Mouse (Mus musculus) monocyte, adult 2 months (primary cell): ENCODE data around the gene Glmp.
"Not testable (repeated sequence)": the region's sequence is repeated elsewhere in the genome, so short reads cannot be mapped to it uniquely, and the experiment has no call there.

Experiments used
- DNase-seq, 2 experiments: peaks; one replicate each; pipeline ENCODE4 v3.0.0; 2022; ENCODE audit warnings: low spot score in 2 of 2, low read depth in 1 of 2

Glmp gene

DNA sequence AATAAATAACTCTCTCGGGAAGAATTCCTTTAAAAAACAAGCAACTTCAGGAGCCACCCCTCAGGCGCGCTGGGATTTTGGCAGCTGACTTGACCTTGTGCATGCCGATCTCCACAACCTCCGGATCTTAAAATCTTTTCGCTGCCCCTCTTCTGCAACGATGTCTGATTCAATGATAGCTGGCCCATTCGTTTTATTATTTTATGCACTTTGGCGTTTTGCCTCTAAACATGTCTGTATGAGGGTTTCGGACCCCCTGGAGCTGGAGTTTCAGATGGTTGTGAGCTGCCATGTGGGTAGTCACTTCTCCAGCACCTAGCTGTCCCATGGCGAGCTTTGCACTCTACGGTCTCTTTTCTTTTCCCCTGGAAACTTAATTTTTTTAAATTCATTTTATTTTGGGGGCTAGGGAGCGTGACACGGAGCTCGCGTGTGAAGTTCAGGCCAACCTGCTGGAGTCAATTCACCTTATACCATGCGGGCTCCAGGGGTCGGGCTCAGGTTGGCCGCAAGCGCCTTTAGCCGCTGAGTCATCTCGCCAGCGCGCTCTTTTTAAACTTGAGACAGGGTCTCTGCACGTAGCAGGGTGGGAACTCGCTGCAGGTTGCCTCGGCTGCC is 10.7 kb downstream of the Glmp start:
- DNase-seq, result no peak

DNA sequence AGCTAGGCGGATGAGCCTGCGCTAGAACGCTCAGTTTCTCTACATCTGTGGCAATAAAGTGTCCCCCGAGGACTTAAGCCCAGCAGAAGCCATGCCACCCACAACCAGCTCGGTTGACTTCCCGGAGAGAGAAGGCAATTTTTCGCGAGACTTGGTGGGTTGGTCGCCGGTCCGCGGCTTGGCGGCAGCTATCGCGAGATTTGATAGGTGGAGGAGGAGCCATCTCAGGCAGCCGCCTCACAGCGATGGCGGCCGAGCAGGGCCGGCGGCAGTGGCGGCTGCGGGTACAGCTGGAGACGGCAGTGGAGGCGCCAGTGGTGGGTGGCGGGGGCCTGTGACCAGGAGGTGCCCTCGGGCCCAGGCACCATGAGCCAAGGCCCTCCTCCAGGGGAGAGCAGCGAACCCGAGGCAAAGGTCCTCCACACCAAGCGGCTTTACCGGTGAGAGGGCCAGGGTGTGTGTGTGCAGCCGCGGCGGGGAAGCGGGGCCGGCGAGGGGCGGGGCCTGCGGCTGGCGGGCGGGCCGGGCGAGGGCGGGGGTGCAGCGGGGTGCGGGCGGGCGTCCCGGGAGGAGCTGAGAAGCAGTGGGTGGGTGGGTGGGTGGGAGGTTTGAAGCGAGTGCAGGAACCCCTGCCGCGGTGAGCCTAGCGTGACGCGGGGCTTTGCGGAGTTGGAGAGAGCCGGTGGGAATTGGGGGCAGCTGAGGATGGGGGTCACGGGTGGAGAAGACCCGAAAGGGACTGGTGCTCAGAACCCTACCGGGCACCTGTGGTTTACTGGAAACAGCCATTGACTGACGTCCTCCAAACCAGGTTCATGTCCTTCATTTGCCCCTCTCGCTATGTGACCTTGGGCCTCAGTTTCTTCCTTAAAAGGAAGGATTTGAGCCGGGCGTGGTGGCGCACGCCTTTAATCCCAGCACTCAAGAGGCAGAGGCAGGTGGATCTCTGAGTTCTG is 11.5 kb downstream of the Glmp start, which contains the start of the genes Tmem79 and Smg5:
Gene Tmem79 (minus strand): TSS at position 91 of the 956 bp plus-strand sequence.
Gene Smg5 (plus strand): TSS at position 203 of the 956 bp plus-strand sequence.
- peak; percentile 93 to 96 for DNase-seq

DNA sequence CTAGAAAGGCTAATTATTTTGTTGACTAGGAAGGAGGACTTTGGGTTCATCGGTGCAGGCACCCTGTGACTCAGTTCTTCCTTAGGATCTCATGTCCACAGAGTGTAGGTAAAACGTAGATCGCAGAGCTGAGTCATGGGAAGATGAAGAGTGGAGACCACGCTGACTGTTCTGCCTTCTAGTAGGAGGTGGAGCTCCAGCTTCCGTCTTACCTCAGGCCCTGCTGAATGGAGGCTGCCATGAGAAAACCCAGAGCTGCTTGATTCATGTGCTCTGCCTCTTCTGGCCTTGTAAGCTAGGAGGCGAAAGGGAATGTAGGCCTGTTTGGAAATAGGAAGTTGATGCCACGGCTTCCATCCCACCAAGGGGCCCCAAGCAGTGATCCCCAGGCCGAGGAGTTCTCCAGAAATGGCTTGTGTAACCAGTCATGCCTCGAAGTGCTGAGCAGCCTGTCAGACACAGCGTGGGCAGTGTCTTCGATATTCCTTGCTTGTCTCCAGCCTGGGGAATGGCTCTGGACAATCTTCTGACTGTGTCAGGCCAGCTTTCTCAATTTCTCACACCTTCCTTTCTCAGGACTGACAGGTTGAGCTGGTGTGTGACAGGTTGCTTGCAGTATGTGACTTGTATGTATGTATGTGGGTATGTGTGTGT is 12.7 kb downstream of the Glmp start:
- no peak for DNase-seq

DNA sequence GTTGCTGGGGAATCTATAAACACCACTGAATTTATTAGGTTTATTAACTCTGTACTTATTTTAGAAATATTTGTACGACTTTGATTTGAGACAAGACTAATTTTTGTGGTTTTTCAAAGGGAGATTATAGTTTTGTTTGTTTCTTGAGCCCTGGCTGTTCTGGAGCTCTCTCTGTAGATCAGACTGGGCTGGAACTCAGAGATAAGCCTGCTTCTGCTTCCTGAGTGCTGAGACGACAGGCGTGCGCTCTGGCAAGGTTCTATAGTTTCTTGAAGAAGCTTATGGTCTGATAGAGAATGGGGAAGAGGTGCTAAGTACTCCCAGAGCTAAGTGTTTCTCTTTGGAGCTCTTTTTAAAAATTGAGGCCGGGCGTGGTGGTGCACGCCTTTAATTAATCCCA is 13.5 kb downstream of the Glmp start:
- no peak for DNase-seq

DNA sequence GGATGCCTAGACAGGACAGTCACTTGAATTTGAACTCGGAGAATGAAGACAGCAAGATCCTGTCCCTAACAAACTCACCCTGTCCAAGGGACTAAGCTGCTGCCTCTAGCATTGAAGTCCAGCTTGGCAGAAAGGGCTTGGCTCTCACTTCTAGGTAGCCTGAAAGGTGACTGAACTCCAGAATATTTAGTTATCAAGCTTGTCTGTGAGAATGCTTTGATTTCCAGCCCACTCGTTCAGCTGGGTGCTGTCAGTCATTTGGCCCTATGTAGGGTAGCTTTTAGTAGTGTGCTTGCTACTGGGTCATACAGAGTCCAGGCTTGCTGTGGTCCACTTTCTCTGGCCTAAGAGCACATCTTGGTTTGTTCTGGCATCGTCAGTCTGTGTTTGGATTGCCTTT is 14.2 kb downstream of the Glmp start:
- DNase-seq, result no peak

DNA sequence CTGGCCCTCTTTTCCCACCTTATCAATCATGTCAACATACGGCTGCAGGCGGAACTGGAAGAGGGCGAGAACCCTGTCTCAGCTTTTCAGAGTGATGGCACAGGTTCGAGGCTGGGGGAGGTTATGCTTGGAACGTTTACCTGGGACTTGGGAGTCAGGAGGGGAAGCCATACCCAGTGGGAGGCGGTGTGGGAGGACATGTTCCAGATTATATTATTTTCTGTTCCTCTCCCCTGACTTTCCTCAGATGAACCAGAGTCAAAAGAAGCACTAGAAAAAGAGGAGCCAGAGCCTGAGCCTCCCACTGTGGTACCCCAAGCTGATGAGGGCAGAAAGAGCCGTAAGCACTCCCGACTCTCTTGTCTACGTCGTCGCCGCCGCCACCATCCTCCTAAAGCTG is 25.9 kb downstream of the Glmp start:
- no peak for DNase-seq

DNA sequence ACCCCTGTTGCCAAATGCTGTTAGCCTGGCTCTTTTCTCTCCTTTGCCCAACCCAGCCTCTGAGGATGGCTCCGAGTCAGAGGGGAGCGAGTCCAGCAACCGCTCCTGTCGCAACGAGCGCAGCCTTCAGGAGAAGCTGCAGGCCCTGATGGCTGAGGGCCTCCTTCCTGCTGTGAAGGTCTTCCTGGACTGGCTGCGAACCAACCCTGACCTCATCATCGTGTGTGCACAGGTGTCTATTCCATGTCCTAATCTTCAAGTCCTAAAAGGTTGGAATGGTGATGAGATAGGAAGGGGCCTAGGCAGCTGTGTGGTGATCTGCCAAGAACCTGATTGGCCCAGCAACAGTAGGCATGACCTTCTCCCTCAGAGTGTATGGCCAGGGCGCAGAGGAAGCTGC is 28.1 kb downstream of the Glmp start:
- no peak for DNase-seq

DNA sequence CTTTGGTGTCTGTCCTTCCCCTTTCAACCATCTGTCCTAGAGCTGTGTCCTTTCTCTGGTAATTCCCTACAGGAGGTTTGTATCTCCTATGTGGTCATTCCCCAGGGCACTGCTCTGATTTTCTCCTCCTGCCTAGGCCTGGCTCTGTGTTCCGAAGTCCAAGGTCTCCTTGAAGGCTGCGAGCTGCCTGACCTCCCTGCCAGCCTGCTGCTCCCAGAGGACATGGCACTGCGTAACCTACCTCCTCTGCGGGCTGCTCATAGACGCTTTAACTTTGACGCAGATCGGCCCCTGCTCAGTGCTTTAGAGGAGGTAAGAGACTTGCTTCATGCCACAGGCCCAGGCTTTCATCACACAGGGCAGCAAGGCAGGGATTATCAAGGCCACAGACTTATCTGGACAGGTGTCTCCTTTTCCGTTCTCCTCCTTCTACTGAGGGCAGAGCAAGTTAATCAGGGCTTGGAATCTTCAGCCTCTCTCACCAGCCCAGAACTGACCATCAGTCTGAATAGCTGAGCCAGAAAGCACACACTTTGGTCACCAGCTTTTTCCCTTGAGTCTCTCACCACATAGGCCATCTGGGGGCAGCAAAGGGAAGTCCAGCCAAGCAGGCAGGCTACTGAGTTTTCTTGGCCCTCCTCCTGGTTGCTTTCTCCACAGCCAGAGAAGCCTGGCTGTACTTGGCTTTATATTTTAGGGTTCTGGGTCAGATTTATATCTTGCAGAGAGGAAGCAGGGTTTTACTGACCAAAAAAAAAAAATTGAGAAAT is 29.8 kb downstream of the Glmp start:
- no peak for DNase-seq

DNA sequence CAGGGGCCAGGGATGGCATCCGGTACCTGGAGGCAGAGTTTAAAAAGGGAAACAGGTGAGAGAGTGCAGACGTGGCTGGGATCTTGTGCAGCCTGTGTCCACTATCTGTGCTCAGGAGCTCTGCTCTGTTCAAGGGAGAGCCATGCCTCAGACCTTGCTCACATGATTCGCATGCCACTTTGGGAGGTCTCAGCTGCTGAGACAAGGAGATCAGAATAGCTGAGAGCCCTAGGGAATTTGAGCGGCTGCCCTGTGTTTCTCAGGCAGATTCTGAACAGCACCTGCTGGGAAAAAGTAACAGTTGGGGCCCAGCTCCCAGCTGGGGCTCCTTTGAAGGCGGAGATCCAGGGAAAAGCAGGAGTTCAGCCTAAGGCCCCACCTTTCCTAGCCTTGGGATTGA is 34.8 kb downstream of the Glmp start:
- DNase-seq, result no peak

DNA sequence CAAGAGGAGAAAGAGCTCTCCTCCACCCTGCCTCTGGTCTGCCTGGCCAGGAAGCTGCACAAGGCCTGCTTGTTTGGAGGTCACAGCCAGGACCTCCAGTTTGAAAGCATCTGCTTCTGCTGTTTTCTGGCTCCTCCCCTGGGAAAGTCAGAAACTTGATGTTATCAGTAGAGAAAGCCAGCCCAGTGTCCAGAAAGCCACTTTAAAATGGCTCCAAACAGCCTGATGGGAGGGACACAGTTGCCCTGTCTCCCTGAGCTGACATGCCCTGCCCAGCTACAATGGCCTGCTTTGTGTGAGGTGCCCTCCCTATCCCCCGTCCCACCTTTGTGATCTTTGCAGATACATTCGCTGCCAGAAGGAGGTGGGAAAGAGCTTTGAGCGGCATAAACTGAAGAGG is 35.2 kb downstream of the Glmp start:
- DNase-seq, result no peak

DNA sequence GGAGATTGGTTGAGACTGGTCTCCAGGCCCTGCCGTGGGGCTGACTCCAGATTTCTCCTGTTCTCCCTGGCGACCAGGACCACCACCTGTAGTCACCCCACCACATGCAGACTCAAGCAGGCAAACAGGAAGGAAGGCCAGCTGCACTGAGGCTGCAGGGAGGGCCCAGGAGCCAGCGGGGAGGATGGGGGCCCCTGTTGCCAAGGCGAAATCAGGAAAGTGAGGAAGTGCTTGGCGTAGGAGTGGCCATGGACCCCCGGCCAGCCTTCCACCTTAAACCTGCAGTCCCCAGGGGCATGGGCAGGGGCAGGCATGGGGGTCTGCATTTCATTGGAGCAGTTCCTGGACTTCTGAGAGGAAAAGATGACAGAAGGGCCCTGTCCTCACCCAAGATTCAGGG is 36.3 kb downstream of the Glmp start:
- DNase-seq, result no peak

DNA sequence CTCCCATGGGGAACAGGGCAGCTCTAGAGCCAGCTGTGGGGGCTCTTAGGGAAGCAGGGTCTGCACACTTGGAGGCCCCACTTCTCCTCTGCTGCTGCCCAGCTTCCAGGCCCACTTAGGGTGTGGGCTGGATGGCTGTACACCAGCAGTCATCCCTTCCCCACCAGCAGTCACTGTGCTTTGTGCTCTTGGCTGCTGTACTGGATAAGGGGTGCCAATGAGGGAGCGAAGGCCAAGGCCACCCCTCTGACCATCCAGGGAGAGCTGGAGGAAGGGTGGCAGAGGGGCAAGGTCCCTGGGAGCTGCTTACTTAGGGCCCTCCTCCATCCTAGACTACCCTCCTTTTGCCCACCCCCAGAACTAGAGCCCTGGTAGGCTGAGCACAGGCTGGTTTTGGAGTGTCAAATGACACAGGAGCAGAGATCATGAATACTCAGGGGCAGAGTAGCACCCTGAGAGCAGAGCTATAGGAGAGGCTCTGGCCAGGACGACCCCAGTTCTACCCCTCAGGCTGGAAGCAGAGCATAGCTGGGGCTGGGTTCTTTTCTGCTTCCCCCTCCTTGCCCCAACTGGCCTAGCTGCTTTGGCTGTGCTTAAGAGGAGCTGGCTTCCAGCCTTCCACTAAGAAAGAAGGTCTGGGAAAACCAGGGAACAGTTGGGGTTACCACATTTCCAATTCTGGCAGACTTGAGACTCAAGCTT is 36.9 kb downstream of the Glmp start:
- DNase-seq, result no peak

DNA sequence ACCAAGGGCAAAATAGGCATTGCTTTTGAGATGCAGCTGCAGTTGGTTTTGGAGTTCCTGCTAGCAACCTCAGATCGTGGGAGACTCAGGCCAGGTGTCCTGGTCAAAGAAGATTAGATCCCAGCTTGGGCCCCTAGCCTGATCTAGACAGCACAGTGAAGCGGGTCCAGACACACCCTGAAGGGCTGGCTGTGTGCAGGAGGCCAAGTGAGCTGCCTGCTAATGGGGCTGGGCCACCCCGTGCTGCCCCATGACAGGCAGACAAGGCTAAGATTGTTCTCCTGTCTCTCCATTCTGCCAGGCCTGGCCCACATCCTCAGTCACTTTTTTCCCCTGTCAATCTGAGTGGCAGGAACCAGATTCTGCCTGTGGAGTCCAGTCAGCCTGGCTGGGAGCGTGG is 38.9 kb downstream of the Glmp start:
- no peak for DNase-seq

DNA sequence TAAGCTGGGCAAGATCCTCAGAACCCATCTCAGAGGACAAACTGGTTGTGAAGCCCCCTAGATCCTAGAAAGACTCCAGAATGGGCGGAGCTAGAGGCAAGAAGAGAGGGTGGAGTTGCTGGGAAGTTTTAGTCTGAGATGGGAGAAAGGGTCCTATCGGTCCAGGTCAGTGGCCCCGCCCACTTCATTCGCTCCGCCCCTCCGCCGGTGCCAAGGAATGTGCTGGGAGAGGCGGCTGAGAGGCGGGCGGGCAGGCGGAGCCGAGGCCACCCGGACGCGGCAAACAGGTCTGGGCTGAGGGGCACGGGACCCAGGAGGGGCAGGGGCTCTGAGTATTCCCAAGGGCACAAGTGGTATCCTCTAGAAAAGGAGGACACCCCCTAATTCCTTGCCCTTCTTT is 39.5 kb downstream of the Glmp start, which contains the start of gene Paqr6:
Gene Paqr6 (plus strand): TSS at position 248 of the 400 bp plus-strand sequence.
- DNase-seq, result no peak

DNA sequence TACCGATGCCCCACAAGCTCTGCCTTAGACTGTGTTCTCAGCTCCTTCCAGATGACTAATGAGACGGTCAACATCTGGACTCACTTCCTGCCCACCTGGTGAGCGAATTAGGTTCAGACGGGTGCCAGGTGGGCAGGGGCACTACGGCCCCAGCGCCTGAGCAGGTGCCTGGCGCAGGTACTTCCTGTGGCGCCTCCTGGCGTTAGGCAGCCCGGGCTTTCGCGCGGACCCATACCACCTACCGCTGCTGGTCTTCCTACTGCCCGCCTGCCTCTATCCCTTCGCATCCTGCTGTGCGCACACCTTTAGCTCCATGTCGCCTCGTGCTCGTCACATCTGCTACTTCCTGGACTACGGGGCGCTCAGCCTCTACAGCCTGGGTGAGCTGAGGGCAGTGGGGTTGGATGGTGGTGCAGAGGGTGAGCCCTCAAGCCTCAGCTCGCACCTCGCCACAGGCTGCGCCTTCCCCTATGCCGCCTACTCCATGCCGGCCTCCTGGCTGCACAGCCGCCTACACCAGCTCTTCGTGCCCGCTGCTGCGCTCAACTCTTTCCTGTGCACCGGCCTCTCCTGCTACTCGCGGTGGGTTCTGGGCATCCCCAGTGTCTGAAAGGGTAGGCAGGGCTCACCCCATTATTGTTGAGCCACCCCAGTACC is 41.0 kb downstream of the Glmp start:
- no peak for DNase-seq

DNA sequence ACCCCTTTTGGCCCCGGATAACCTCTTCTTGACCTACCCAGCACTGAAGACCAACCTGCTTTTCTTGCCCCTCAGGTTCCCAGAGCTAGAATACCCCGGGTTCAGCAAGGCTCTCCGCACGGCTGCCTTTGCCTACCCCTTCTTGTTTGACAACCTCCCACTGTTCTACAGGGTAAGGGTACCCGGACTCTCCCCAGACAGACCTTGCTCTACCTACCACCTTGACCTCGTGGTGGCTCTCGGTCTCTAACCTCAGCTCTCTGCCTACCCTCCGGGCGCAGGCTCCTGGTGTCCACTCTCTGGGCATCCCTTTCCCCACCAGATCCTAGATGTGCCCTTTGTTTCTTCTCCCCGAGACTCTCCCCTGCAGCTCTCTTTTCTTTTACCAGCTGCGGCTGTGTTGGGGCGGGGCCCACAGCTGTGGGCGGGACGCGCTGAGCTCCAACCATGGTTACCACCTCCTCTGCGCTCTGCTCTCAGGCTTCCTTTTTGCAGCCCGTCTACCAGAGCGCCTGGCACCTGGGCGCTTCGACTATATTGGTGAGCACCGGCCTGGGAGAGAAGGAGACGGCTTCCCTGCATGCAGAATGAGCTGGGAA is 42.1 kb downstream of the Glmp start:
- DNase-seq, result not testable (repeated sequence)

DNA sequence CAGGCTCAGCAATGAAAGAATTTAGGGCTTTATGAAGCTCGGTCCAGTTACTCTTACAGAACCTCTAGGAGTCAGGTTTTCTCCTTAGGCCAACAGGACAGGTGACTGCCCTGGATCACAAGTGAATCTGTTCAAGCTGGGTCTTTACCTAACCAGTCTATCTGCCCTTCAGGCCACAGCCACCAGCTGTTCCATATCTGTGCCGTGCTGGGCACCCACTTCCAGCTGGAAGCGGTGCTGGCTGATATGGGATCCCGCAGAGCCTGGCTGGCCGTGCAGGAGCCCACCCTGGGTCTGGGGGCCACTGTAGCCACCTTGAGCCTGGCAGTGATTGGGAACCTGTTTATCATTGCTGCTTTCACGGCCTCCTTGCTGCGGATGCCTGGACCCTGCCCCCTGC is 42.7 kb downstream of the Glmp start:
- not testable (repeated sequence) for DNase-seq

DNA sequence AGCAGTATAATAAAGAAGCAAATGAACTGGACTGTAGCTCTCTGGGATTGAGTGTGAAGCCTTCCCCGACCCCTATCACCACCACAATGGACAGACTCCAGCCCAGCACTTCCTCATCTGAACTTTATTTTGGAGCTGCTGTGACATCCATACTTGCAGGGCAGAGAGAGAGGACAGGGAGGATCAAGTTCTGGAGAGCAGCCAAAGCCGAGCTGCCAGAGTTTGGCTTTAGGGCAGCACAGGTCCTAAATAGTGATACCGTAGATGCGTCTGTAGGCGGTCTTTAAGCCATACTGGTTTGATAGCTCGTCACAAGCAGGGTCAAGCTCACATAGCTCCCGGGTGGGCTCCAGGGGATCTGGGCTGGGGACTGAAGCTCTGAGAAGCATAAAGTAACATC is 43.7 kb downstream of the Glmp start:
- DNase-seq, result not testable (repeated sequence)

DNA sequence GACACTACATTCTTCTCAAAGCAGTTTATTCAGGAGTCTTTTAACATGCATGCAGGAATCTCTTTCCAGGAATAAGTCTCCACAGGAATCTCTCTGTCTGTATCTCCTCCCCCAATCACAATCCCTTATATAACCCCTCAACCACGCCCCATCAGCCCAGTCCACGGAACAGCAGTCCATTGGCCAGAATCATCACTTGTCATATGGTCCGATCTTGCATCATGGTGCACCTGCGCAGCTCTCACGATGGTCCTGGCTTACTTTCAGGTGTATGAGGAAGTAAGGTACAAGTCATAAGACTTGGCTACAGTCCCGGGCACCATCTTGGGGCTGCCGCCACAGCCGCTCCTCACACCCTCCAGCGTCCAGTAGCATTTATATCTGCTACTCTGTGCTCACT is 47.8 kb downstream of the Glmp start, which contains the start of gene Bglap3:
Gene Bglap3 (minus strand): TSS at position 101 of the 400 bp plus-strand sequence.
- DNase-seq, result not testable (repeated sequence)
